Mouse (Mus musculus) megakaryocyte-erythroid progenitor cell, adult 5-6 weeks (primary cell): ENCODE results near the gene Gm47429. TPM values are rescaled to one million over a fixed set of nuclear protein-coding genes. Genes with fewer than 3 reads are reported as not detected.
"Not testable (repeated sequence)": the region's sequence is repeated elsewhere in the genome, so short reads cannot be mapped to it uniquely, and the experiment has no call there.

Experiments used
- ATAC-seq: replicated peaks from 2 replicates; pipeline ENCODE4 v1.8.0; 2016; ENCODE audit warnings: mild to moderate bottlenecking, inconsistent platforms; ENCODE audit not compliant: severe bottlenecking, poor library complexity, low FRiP score, low TSS enrichment
- total RNA-seq, 2 experiments: library from RNA; stranded (forward) in 1 of 2; stranded (reverse) in 1 of 2; fragments of 200-1000, 215-1000 nt in 1 of 2; fragments of >200 nt in 1 of 2; fragmentation: Nextera tagmentation in 1 of 2; gene quantifications; 2 replicates each; pipeline ENCODE4 v1.2.3; 2014 to 2017

Gm47429 gene
- total RNA-seq (2014; fragmentation: Nextera tagmentation) = not detected in 2 replicates
- total RNA-seq (2017) = not detected in 2 replicates

DNA sequence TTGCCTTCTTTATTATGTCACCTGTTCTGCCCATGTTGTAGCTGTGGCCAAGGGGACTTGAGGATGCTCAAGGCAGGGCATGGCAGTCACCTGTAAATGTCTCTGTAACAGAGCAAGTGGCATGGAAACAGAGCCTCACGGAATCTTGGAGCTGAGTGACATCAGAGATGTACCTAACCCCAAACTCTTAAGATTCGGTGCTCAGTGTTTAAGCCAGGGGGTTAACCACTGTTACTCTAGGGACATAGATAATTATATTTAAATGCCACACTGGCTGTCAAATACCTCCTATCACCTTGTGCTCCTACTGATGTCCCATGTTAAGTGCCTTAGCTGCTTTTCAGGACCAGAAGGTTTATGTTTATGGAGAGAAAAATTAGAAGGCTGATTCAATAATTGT, at the start of gene Gm47429:
Gene Gm47429, minus strand, starts transcription at position 101 of the 400 bp plus-strand sequence.
- no peak for ATAC-seq

DNA sequence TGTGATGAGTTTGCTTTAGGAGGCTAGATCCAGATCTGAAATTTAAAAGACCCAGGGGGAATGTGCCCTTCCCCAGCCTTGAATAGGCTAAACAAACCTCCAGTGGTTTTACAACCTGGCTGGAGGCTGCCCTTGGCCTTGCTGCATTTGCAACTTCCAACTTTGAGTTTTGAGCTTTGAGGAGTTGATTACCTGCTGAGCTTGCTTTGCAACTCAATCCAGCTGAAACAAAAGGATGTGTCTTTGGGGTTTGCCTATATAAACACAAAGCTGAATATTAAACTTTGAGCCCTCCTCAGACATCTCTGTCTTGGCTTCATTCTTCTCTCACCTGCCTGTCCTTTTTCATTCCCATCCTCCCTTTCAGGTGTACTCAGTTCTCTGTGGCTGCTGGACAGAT, 44.8 kb upstream of the Gm47429 start:
- ATAC-seq = not testable (repeated sequence)

DNA sequence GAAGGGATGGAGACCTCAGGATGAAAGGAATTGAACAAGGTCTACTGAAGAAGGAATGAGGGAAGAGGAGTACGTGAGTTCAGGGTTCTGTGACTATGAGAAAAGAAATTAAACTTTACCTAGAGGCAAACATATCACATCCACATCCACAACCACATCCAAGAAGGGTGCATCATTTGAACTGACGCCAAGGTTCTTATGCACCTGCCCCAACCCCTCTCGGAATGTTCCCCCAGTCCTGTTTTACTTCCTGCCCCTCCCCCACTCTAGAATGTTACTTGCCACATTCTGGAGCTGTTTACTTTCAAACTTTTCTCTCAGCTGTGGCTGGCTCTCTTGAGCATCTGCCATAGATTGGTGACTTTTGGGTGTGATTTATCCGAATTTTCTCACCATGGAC, 23.3 kb upstream of the Gm47429 start, which contains the start of gene Nutm2:
Gene Nutm2, plus strand, starts transcription at position 301 of the 400 bp plus-strand sequence.
- no peak for ATAC-seq

DNA sequence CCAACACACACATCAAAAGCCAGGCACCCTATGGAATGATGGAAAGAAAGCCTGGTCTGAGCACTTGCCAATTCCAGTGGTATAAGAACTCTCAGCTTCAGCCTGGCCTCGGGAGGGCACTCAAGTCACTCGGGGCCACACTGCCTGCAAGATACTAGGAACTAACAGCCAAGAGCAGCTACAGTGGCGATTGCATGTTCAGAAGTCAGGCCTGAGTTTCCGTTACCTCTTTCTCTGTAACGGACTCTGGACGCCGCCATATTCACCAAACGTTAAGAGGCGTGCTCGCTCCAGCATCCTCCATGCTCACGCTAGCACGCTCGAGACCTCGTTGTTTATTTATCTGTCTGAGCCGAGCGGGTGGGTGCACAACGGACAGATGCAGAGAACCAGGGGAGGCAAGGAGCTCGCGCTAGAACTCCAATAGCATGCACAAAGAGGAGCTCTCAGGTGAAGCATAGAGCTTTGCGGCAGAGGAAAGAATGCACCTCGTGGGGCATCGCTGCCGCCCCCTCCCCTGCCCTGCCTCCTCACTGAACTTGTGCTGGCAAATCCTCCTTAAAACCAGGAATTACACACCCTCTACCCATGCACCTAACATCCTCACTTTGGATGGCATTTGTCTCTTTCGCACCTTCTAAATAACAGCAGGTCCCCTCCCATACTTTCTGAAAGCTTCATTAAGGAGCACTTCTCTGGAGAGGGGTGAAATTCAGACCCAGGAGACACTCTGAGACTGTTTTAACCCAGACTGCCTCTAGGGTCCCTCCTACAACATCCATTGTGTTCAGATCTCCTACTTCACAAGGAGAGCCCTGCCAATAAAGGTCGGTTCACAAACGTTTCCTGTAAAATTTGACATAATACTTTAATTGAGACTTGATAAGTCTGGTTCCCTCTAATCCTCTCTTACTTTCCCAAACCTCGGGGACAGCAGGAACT, 21.2 kb upstream of the Gm47429 start:
- ATAC-seq = no peak

DNA sequence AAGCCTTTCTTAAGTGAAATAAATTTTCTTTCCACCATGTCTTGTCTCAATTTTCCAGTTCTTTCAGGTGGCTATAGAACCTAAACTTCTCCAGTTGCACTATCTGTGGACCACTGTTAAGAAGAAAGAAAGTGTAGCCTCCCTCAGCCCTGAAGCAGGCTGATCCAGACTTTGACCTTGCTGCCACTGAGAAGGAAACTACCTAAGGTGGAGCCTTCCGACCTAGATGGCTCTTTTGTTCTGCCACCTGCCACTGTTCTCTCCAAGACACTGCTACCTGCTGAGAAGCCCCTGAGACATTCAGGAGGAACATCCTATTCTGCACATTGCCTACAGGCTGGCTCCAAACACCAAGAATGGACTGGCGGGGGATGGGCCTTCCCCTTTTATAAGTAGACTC, 16.7 kb upstream of the Gm47429 start:
- not testable (repeated sequence) for ATAC-seq

DNA sequence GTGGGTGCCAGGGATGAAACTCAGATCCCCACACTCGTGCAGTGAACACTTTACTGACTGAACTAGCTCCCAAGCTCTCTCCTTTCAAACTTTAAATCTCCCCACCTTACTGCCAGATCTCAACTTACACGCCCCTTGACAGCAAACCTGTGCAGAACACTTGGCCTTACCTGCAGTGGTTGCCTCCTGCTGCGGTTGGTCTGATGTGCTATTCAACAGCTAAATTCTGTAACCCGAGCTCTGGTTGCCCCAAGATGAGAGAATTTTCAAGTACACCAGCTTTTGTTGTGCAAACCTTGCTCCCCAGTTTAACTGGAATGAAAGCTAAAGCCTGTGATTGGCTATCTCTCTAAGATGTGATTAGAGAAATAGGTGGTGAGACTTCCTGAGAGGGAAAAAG, 9.7 kb upstream of the Gm47429 start:
- ATAC-seq = no peak

DNA sequence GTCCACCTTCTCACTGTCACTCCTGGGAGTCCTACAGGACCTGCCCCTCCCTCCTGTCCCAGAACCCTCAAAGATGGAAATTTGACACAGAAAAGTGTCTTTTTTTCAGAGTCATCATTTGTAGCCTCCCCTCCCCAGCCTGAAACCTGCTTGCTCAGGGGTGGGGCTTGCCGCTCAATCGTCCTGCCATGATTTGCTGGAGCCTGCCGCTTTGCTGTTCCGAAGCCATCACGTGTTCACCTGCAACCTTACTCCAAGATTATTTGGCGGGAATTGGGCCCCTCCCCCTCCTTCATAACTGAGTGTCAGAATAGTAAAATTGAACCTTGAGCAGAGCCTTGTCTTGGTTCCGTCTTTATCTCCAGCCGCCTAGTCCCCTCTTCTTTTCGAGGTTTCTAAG, 8.6 kb upstream of the Gm47429 start:
- not testable (repeated sequence) for ATAC-seq

DNA sequence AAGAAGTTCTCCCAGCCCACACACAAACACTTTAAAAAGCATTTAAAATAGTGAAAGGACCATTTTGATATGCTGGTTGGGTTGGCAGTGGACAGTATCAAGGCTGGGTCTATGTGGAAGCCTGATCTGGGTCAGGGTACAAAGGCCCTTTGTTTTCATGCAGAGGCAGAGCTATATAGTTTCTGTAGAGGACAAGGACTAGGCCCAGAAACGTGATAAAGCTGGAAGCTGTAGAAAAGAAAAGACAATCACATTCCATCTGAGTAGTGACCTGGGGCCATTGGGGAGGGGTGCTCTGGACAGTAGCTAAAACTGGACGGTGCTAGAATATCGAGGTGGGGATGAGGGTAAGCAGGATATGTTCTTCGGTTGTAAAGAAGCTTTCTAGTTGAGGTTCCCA, 1.5 kb upstream of the Gm47429 start:
- ATAC-seq = no peak

DNA sequence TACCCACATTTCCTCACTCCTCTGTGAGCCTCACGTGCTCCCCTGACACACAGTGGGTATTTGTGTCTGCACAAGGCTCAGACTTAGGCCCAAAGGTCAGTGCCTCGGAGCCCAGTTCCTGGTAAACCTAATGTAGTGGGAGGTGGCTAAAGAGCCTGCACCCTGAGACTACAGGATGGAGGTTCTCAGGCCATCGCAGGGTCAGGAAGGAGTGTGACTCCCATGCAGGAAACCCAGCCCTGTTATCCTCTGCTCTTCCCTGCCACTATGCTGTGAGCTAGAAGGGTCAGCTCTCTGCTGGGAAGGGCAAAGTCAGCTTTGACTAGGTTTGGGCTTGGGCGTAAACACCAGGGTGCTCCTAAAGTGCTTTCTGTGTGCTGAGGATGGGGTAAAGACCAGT, 17.0 kb downstream of the Gm47429 start:
- ATAC-seq = no peak

DNA sequence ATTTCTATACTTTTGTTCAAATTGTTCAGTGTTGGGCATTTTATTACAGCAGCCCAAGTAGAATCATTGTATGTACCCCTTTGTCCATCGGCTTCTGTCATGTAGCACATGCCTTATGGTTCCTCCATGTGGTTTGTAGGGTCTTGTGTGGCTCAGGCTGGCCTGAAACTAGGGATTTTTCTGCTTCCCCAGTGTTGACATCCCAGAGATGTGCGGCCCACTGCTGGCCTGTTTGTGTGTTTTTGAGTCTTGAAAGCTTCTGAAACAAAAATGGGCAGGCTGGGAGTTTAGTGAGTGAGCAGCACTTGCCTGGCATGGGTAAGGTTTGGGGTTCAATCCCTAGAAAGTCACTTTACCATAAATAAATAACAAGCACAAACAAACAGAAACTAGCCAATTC, 19.2 kb downstream of the Gm47429 start:
- ATAC-seq = no peak

DNA sequence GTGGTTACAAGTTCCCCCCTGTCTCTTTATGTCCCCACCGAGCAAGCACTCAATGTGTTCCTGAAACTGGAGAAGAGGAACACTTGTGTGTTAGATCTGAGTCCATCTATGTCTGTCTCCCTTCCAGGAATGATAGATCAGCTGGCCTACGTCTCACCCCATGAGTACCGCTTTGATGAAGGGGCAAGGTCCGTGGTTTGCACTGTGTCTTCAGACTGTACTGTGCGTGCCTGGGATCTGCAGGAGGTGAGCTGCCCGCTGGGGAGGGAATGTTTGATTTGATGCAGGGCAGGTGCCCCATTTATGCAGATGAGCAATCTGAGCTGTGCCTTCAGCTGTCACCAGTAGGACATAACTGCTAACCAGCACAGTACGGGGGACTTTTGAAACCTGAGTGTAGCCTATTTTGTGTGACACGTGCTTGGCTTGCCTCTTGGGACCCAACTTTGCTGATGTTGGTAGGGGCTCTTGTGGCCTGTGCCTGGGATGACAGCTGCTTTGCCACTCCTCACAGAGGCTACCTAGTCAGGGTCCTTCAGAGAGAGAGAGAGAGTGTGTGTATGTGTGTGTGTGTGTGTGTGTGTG, 20.0 kb downstream of the Gm47429 start:
- no peak for ATAC-seq

DNA sequence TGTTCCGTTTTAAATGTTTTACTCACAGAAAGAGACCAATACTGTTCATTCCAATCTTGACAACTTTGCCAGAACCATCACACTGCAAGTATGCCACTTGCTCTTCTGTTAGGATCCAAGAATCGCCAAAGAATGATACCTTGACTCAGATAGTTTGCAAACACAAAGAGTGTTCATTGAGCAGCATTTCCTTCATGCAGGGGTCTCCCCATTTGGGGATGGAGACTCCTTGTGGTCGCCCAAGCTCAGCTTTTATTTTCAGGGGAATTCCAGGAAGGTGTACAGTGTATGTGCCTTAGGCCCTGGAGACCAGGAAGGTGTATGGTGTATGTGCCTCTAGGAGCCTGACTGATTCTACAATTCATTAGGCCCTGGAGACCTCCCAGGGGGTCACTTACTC, 25.3 kb downstream of the Gm47429 start:
- no peak for ATAC-seq

DNA sequence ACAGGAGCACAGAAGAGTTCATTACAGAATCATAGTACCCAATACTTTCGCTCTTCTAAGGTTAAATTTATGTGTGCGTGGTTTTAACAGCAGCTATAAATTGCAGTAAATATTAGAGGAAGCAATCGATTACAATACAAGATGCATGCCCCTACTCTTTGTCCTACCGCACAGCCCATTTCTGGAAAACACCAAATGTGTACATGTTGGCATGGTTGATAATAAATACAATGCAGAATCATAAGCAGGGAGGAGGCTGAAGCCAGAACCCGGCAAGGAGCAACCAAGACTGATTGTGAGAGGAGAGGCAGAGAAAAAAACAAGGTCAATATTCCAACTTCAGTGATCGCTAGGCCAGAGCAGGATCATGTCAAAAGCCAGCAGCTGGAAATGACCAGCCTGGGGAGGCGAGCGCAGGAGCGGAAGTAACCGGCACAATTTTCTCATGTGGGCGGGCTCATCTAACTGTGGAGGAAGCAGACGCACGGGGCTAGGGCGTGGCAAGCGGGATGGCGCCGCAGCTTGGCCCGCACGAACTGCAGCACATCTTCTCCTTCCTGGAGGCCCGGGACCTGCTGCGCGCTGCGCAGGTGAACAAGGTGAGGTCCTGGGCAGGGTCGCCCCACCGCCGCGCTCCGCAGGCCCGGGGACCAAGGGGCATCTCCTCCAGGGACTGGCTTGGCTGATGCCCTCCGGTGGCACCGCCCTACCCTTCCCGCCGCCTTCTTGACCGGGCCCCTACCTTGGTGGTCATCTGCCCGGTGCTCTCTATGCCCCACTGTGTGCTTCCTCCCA, 26.1 kb downstream of the Gm47429 start, which contains the start of gene Fbxw17:
Gene Fbxw17, plus strand, starts transcription at position 476 of the 795 bp plus-strand sequence.
- ATAC-seq = peak; percentile 99

Other genes with a start within 250 kb of the Gm47429 start
- gene Gm906, start 193.6 kb downstream of the Gm47429 start, total RNA-seq (2014; fragmentation: Nextera tagmentation) = not detected in 2 replicates
- not detected in 2 replicates for gene Gm906, start 193.6 kb downstream of the Gm47429 start, total RNA-seq (2017)
- gene Fbxw17, start 26.0 kb downstream of the Gm47429 start, total RNA-seq (2014; fragmentation: Nextera tagmentation) = 13.5 and 22.5 TPM in 2 replicates
- 1.7 and 12.9 TPM in 2 replicates for gene Fbxw17, start 26.0 kb downstream of the Gm47429 start, total RNA-seq (2017)
- gene Nutm2, start 23.4 kb upstream of the Gm47429 start, total RNA-seq (2014; fragmentation: Nextera tagmentation) = not detected in 2 replicates
- not detected in 2 replicates for gene Nutm2, start 23.4 kb upstream of the Gm47429 start, total RNA-seq (2017)
- not detected in 2 replicates for gene Gm904, start 199.3 kb upstream of the Gm47429 start, total RNA-seq (2014; fragmentation: Nextera tagmentation)
- gene Gm904, start 199.3 kb upstream of the Gm47429 start, total RNA-seq (2017) = not detected in 2 replicates